ENCODE assay signal across 10 mouse cellular contexts in genomic region chr11:69582230-69582805, GRCm38 (mm10). TPM values are rescaled to one million over a fixed set of nuclear protein-coding genes. Genes with fewer than 3 reads are reported as not detected.
DNase-seq lines count a peak whose midpoint lies in the region; ATAC-seq and TF ChIP-seq lines count a peak whose summit lies in the region.
"Had no signal": no experiment of that assay in that cellular context is flagged by ENCODE, and none has a peak within 500 bp of the region (broad histone marks: within the 10 kb centered on the region; RNA-seq: fewer than 3 reads in every experiment).

No protein-coding gene starts in this region.

- H3K4me1 ChIP-seq in ES-Bruce4 (ENCODE audit: control insufficient read depth, insufficient read depth, low read length): peaks cover 2% of the 10 kb centered on the region
- H3K4me1 ChIP-seq in forebrain, postnatal 0 days (ENCODE audit: insufficient read depth): no peaks in the 10 kb centered on the region; the same call in 1 of the 2 replicates
- peaks cover 69% of the 10 kb centered on the region for H3K4me1 ChIP-seq in liver, embryonic 15.5 days (replicated peaks)

- H3K4me2 ChIP-seq in forebrain, postnatal 0 days (ENCODE audit: low read depth): peak overlapping the region; percentile 78
- peak overlapping the region; percentile 91 for H3K4me2 ChIP-seq in liver, embryonic 15.5 days

- H3K9me3 ChIP-seq in ES-Bruce4 (replicated peaks; ENCODE audit: control insufficient read depth, insufficient read depth, low read length, poor library complexity, severe bottlenecking): no peaks in the 10 kb centered on the region
- H3K9me3 ChIP-seq in forebrain, postnatal 0 days (ENCODE audit: low read length): no peaks in the 10 kb centered on the region
- no peaks in the 10 kb centered on the region for H3K9me3 ChIP-seq in liver, embryonic 15.5 days (replicated peaks)

- peaks cover 15% of the 10 kb centered on the region for H3K36me3 ChIP-seq in ES-Bruce4 (ENCODE audit: control insufficient read depth, insufficient read depth, low read length, poor library complexity, severe bottlenecking)
- peaks cover 4% of the 10 kb centered on the region for H3K36me3 ChIP-seq in forebrain, postnatal 0 days (ENCODE audit: insufficient read depth)
- H3K36me3 ChIP-seq in liver, embryonic 15.5 days (replicated peaks): peaks cover 13% of the 10 kb centered on the region

- no peak for TF ChIP-seq POLR2A in ES-Bruce4 (IDR thresholded peaks at IDR 0.05; ENCODE audit: insufficient read depth, low read length)

- no peak for TF ChIP-seq CTCF in ES-Bruce4 (IDR thresholded peaks at IDR 0.05; ENCODE audit: low read depth, low read length)
- TF ChIP-seq CTCF in forebrain, postnatal 0 days (IDR thresholded peaks at IDR 0.05; ENCODE audit: low read depth): no peak

- DNase-seq in heart, adult 11 months: peak; percentile 81
- DNase-seq in heart, postnatal 4 days: no peak
- DNase-seq in forebrain, postnatal 0 days: no peak
- no peak for DNase-seq in frontal cortex, postnatal 36 days (ENCODE audit: low spot score in 2 of 2)
- no peak for DNase-seq in Muller cell, postnatal 12 days (ENCODE audit: inconsistent ontology term)
- no peak for DNase-seq in layer of hippocampus, adult 18-20 months (ENCODE audit: low spot score in 2 of 2)
- DNase-seq: B cell, adult 2 months; right cerebral cortex, postnatal 14 days had no signal

- H3K4me3 ChIP-seq in ES-Bruce4 (ENCODE audit: low read depth, low read length): peak overlapping the region; percentile 59
- peak overlapping the region; percentile 79; the same call in 1 of the 2 replicates for H3K4me3 ChIP-seq in forebrain, postnatal 0 days (ENCODE audit: low read depth, low read length)
- peak overlapping the region; percentile 90 for H3K4me3 ChIP-seq in liver, embryonic 15.5 days (replicated peaks)

- H3K27me3 ChIP-seq in ES-Bruce4 (ENCODE audit: control insufficient read depth, insufficient read depth, low read length, poor library complexity, severe bottlenecking): no peaks in the 10 kb centered on the region
- H3K27me3 ChIP-seq in forebrain, postnatal 0 days (ENCODE audit: insufficient read depth, low read length): no peaks in the 10 kb centered on the region
- no peaks in the 10 kb centered on the region for H3K27me3 ChIP-seq in liver, embryonic 15.5 days

- 0 out of 2 replicates have a peak, but pooled peaks have one; percentile 28 for TF ChIP-seq EP300 in ES-Bruce4 (IDR thresholded peaks at IDR 0.05; ENCODE audit: insufficient read depth, low read depth, low read length)

- H3K27ac ChIP-seq in ES-Bruce4 (ENCODE audit: insufficient read depth, low read length): peak overlapping the region; percentile 99
- H3K27ac ChIP-seq in forebrain, postnatal 0 days (ENCODE audit: low read depth, low read length): no peak overlapping the region
- peak overlapping the region; percentile 97 for H3K27ac ChIP-seq in liver, embryonic 15.5 days (replicated peaks)

- H3K9ac ChIP-seq in ES-Bruce4 (ENCODE audit: low read depth, poor library complexity, severe bottlenecking): peak overlapping the region; percentile 45
- no peak overlapping the region for H3K9ac ChIP-seq in forebrain, postnatal 0 days
- H3K9ac ChIP-seq in liver, embryonic 15.5 days: peak overlapping the region; percentile 79

- 61% methylated on average over 9 of the region's 9 CpGs for WGBS in forebrain, postnatal 0 days
- 36% methylated on average over 9 of the region's 9 CpGs for whole genome bisulfite sequencing in liver, embryonic 15.5 days (ENCODE audit: insufficient replicate concordance)

- ATAC-seq in forebrain, postnatal 0 days: no peak
- no peak for ATAC-seq in liver, embryonic 15.5 days (ENCODE audit: insufficient read depth)

RNA-seq across cellular contexts. Expression of gene Trp53, which starts 2.2 kb away (rescaled TPM):
- 10 to 100 TPM; 41.6 to 46.1 TPM for total RNA-seq in heart, postnatal 4 days (2021)
- polyA plus RNA-seq in ES-Bruce4 (2011; ENCODE audit: insufficient read depth, insufficient read length, low read depth, missing spikeins): 230 and 277 TPM in 2 replicates
- total RNA-seq in forebrain, postnatal 0 days (2014; rRNA removed): 40.1 and 43.1 TPM in 2 replicates
- 52.4 and 59.8 TPM in 2 replicates for polyA plus RNA-seq in forebrain, postnatal 0 days (2015; fragmentation: Nextera tagmentation; extraction: Ambion mirVana)
- polyA plus RNA-seq in liver, embryonic 15.5 days (2015; fragmentation: Nextera tagmentation; extraction: Ambion mirVana): 62.4 and 63.8 TPM in 2 replicates
- 10 to 100 TPM; 25.5 to 26.9 TPM for total RNA-seq in layer of hippocampus, adult 18-20 months (2021)

RNA-seq across cellular contexts. Expression of gene Wrap53, which starts 2.3 kb away (rescaled TPM):
- 1 to 10 TPM; 5.8 to 7.0 TPM for total RNA-seq in heart, postnatal 4 days (2021)
- 10.3 and 17.8 TPM in 2 replicates for polyA plus RNA-seq in ES-Bruce4 (2011; ENCODE audit: insufficient read depth, insufficient read length, low read depth, missing spikeins)
- 10.5 and 13.1 TPM in 2 replicates for total RNA-seq in forebrain, postnatal 0 days (2014; rRNA removed)
- polyA plus RNA-seq in forebrain, postnatal 0 days (2015; fragmentation: Nextera tagmentation; extraction: Ambion mirVana): 14.6 and 17.3 TPM in 2 replicates
- polyA plus RNA-seq in liver, embryonic 15.5 days (2015; fragmentation: Nextera tagmentation; extraction: Ambion mirVana): 15.9 and 16.9 TPM in 2 replicates
- total RNA-seq in layer of hippocampus, adult 18-20 months (2021): 10 to 100 TPM; 14.3 to 14.8 TPM

RNA-seq across cellular contexts. Expression of gene Efnb3, which starts 22.3 kb away (rescaled TPM):
- total RNA-seq in heart, postnatal 4 days (2021): 100 to 1,000 TPM in 1 of 2 experiments, 10 to 100 TPM in 1; 98.5 to 117 TPM
- polyA plus RNA-seq in ES-Bruce4 (2011; ENCODE audit: insufficient read depth, insufficient read length, low read depth, missing spikeins): 3.9 and 4.0 TPM in 2 replicates
- 137 and 184 TPM in 2 replicates for total RNA-seq in forebrain, postnatal 0 days (2014; rRNA removed)
- polyA plus RNA-seq in forebrain, postnatal 0 days (2015; fragmentation: Nextera tagmentation; extraction: Ambion mirVana): 149 and 171 TPM in 2 replicates
- 0.50 and 0.58 TPM in 2 replicates for polyA plus RNA-seq in liver, embryonic 15.5 days (2015; fragmentation: Nextera tagmentation; extraction: Ambion mirVana)
- total RNA-seq in layer of hippocampus, adult 18-20 months (2021): 100 to 1,000 TPM; 126 to 137 TPM

RNA-seq across cellular contexts. Expression of gene Atp1b2, which starts 23.4 kb away (rescaled TPM):
- total RNA-seq in heart, postnatal 4 days (2021): 10 to 100 TPM; 27.0 to 29.1 TPM
- 20.4 and 24.0 TPM in 2 replicates for polyA plus RNA-seq in ES-Bruce4 (2011; ENCODE audit: insufficient read depth, insufficient read length, low read depth, missing spikeins)
- 38.9 and 74.0 TPM in 2 replicates for total RNA-seq in forebrain, postnatal 0 days (2014; rRNA removed)
- 83.2 and 106 TPM in 2 replicates for polyA plus RNA-seq in forebrain, postnatal 0 days (2015; fragmentation: Nextera tagmentation; extraction: Ambion mirVana)
- 14.1 and 14.7 TPM in 2 replicates for polyA plus RNA-seq in liver, embryonic 15.5 days (2015; fragmentation: Nextera tagmentation; extraction: Ambion mirVana)
- total RNA-seq in layer of hippocampus, adult 18-20 months (2021): 100 to 1,000 TPM; 402 to 407 TPM

RNA-seq across cellular contexts. Expression of gene Dnah2, which starts 33.4 kb away (rescaled TPM):
- total RNA-seq in heart, postnatal 4 days (2021): under 1 TPM; 0.20 to 0.50 TPM
- 1.2 and 2.0 TPM in 2 replicates for polyA plus RNA-seq in ES-Bruce4 (2011; ENCODE audit: insufficient read depth, insufficient read length, low read depth, missing spikeins)
- 9.5 and 12.3 TPM in 2 replicates for total RNA-seq in forebrain, postnatal 0 days (2014; rRNA removed)
- polyA plus RNA-seq in forebrain, postnatal 0 days (2015; fragmentation: Nextera tagmentation; extraction: Ambion mirVana): 1.8 and 3.0 TPM in 2 replicates
- polyA plus RNA-seq in liver, embryonic 15.5 days (2015; fragmentation: Nextera tagmentation; extraction: Ambion mirVana): 0.07 and 0.20 TPM in 2 replicates
- total RNA-seq in layer of hippocampus, adult 18-20 months (2021): 1 to 10 TPM; 3.9 to 4.3 TPM
